Mouse (Mus musculus): ENCODE data around the gene Tchhl1.

Gene Tchhl1

DNA sequence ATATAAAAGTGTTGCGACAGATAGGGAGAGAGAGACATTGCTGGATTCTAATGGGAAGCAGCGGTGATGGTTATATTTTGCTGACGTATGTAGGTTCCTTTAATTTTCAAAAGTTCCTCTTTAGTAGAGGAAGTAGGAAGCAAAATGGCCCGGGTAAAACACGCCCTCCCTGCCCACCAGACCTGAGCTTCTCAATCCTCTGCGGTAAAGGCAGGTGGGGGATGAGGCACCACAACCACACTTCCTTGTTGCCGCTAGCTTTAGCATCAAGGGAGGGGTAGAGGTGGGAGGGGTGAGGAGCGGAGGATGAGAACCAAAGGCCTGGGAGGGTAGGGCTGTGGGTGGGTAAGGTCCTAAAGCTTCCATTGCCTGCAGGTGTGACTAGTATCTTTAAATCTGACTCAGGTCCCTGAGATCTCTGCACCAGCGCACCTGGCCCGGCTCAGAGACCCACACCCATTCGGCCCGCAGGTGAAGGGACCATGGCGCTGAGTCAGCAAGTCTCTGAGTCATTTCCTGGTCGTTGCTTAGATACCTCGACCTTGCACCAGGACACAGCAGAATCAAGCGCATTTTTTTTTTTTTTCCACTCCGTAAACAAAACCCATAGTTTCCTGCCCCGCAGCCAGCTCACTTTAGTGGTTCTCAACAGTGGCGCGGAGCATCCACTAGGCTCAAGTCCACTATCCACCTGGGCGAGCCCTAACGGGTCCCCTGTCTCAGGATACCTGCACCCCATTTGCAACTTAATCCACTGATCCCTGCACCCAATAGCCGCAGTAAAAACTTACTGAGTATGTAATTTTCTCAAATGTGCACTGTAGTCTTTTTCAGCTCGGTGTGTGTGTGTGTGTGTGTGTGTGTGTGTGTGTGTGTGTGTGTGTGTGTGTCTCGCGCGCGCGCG, 37.7 kb downstream of the Tchhl1 start:
- DNase-seq, result peak; percentile 73

DNA sequence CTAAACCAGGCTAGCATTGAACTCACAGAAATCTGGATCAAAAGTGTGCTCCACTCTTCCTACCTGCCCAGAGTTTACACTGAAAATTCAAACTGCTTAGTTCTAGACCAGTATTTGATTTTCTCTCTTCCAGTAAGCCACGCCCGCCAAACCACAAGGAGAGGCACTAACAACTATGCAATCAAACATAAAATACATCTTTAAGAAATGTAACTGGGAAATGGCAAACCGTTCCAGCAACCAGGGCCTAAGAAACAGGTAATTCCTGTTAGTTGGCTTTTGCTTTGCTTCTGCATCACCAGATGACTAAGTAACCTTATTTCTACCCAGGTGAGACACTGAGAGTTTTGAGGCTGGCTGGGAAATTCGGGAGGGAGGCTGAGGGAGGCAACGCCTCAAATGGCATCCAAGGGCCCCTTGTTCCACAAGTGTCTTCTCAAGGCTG, 38.3 kb downstream of the Tchhl1 start:
- peak; percentile 62 for DNase-seq

DNA sequence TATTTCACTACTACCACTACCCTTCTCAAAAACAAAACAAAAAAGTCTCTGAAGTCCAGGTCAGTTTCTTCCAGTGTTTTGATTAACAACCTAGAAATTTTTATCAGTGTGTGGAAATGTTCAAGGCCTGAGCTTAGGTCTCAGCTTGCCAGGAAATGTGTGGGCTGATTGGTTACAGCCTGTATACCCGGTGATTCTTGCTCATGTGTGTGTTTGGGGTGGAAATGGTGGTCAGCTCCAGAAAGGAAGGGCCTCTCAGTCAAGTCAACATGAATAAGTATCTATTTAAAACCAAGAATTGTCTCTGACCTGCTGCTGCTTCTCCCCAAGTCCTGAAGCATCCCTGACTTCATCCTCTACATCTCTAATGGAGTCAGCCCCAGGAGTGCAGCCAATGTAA, 40.7 kb downstream of the Tchhl1 start:
- DNase-seq, result no peak

DNA sequence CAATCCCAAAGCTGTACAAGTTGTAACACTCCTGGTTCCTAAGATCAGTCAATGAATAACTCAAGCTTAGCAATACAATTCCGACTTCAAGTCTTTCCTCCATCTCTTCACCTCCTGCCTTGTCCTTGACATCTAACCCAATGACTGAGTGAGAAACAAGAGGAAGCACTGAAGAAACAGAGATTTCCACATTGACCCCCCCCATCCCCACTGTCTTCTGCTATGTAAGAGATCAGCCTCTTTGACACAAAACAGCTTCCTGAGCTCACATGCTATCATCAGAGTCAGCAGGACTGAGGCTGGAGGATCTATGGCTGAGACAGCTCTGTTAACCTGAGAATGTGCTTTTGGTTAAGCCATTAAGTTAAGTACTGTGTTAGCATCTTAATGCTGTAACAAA, 42.5 kb downstream of the Tchhl1 start:
- no peak for DNase-seq

DNA sequence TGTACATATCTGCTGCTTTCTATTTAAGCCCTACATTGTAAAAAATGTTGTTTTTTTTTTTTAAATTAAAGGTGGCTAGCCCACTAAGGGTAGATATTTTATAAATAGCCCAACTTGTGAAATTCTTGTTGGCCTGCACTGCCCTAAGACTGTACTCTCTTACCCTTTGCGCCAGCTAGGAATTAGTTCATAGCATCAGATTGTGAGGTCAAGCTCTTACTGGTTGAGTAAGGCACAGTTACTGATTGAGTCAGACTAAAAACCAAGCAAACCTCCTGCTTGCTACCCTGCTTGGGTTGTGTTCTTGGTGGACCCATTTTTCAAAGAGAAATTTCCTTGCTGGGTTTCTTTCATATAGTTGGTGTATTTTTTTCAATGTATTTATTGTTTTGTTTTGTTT, 43.2 kb downstream of the Tchhl1 start:
- DNase-seq, result no peak

DNA sequence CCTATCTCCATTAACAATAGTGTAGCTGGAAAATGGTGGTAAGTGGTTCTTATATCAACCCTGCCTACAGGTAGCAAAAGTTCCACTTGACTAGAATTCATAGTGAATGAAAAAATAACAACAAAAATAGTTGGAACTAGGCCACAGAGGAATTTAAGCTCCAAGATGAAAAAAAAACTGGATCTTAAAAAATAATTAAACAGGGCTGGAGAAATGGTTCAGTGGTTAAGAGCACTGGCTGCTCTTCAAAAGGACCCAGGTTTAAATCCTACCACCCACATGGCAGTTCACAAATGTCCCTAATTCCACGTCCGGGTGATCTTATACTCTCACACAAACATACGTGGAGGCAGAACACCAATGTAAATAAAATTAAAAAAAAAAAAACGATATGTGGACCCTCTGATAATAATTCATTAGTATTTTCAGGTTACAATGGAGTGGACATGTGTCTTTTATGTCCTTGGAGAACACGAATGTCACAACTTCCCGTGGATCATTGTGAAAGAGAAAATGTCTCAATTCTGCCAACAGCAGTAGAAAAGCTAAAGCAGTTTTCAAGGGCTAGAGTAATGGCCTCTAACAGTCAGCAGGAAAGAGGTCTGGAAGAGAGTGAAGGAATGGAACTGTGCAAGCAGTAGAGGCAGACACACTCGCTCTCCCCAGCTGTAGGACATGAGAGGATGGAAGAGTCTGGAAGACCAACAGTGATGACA, 44.0 kb downstream of the Tchhl1 start:
- DNase-seq, result no peak

DNA sequence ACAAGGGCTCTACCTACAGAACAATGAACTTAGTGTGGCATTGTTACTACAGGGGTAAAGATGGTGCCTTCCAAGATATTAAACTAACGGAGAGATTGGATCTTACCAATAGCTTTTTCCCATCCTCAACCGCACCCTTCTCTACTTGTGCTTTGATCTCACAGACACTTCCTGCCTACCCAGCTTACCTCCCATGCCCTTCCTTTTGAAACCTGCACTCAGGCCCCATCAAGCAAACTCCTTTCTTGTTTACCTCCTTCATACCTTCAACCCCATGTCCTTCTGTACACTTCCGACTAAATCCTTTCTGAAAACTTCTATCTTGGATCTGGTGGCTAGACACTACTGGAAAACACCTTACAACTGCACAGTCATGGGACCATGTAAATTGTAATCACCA, 46.1 kb downstream of the Tchhl1 start:
- no peak for DNase-seq

DNA sequence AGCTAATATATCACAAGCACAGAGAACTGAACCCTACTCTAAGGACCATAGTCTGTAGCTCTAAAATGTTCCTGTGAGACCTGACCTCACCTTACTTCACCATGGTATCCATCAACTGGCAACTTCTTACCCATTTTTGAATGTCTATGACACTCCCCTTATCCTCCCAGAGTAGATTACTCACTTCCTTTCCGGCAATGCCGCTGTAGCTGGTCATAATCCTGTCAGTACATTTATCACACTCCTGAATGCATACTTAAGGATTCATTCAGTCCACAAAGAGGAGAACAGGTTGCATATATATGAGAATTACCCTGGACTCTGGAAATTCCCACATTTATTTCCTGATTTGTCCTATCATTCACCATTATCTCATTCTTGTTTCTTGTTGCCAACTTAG, 48.8 kb downstream of the Tchhl1 start:
- DNase-seq, result no peak

DNA sequence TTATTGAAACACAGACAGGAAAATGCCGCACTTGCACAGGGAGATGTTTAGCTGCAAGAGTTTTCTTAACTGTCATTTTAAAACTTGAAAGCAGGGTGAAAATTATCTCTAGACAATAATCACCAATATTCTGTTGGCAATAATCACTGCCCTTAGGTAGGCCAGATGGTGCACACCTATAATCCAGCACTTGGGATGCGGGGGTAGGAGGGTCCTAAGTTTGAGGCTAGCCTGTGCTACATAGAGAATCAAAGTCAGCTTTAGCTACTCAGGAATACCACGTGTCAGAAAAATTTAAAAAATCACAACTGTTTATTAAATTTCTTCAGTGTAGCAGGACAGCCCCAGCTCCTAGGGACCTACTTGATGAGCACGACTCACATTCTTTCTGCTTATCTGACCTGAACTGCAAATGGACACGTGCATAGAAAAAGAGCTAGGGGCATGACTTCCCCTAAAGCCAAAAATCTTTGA, 51.3 kb downstream of the Tchhl1 start:
- no peak for DNase-seq

DNA sequence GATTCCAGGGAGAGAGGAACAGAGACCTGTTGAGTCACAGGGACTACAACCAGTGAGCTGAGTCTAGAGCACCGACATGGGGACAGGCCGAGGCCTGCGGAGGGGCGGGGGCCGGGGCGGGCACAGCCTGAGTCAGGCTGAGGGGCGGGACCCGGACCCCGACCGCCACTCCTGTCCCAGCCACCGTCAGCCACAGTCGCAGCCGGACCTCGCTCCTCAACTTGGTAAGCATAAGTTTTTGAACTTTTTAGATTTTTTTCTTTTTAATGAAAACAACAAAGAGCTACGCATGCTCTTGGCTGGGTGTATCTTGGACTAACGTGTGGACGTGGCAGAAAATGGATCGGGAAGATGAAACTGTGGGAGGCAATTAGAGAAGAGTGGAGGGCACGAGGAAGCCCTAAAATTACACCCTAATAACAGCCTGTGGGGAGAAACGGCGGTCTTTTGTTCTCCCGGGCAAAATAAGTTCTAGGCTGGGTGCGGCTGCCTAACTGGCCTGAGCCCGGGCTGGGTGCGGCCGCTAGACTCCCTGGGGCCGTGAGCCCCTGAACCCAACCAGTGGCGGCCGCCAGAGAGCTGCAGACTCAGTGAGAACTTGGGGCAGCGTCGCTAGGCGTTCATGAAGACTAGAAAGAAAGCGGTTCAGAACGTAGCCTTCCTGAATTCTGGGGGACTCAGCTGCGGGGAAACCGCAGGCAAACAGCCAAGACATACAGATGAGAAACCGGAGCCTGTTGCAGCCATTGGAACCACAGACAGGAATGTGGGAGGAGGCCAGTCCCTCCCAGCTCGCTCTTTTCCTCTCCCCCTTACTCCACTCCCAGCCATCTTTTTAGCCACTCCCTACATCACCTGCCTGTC, 52.0 kb downstream of the Tchhl1 start, which contains the start of gene S100a11:
Gene S100a11 (plus strand): TSS at position 159 of the 864 bp plus-strand sequence.
- peak; percentile 72 for DNase-seq

Measured in lung, postnatal 10 days (tissue).